Mouse (Mus musculus): ENCODE data around the gene Krt87. TPM values are rescaled to one million over a fixed set of nuclear protein-coding genes. Genes with fewer than 3 reads are reported as not detected.

Gene Krt87
- polyA plus RNA-seq, 1 experiment = 0.57 TPM

DNA sequence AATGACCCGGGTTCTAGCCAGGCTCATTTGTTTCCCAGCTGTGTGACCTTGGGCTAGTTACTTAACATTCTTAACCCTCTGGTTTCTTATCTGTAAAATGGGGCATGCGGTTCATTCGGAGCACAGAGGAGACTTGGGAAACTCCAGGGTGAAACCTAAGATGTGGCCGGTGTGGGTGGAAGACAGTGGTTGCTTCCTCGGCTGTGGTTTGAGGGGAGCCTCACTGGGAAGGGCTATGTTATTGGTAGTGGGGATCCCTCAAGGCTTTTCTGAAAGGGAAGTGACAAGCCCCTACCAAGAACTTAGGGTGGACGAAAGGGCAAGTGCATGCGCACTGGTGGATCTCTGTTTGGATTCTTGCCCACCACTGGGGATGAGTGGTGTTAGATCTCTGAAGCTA is 54.0 kb downstream of the Krt87 start:
- Histone ChIP-seq H3K27ac (ENCODE audit: control insufficient read depth, insufficient read depth, low read length) (no peak overlapping the region), H3K36me3 (ENCODE audit: control insufficient read depth, insufficient read depth, low read length) (no peaks in the 10 kb centered on the region), H3K27me3 (ENCODE audit: control insufficient read depth, insufficient read depth, low read length) (no peaks in the 10 kb centered on the region), H3K4me3 (ENCODE audit: control insufficient read depth, insufficient read depth, low read length) (no peak overlapping the region), H3K4me1 (replicated peaks; ENCODE audit: control insufficient read depth, insufficient read depth, low read length) (no peaks in the 10 kb centered on the region)
- no peak for TF ChIP-seq POLR2A (IDR thresholded peaks at IDR 0.05; ENCODE audit: control insufficient read depth, extremely low read depth, insufficient read depth, low read length, poor library complexity)
- no peak for TF ChIP-seq CTCF (IDR thresholded peaks at IDR 0.05; ENCODE audit: borderline replicate concordance, control insufficient read depth, extremely low read depth, insufficient read depth, low read length, poor library complexity)
- DNase-seq = no peak
- WGBS = 9% methylated on average over 7 of the region's 7 CpGs

DNA sequence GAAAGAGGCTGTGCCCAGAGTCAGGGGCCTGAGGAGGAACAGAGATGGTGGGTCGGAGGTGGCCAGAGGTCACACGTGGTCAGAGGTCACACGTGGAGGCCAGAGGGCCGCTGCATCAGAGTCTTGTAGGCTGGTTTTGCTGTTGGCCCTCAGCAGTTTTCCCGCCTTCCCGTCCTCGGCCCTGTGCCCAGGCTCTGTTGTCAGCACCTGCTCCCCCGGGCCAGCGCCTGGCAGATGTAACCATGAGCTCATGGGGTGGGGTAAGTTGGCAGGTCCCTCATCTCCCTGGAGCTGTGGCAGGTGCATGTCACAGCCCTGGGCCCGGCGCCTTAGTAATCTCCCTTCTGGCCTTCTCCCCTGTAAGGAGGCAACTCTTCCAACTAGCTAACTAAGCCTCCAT is 55.8 kb downstream of the Krt87 start:
- TF ChIP-seq CTCF (IDR thresholded peaks at IDR 0.05; ENCODE audit: borderline replicate concordance, control insufficient read depth, extremely low read depth, insufficient read depth, low read length, poor library complexity) = no peak
- no peak for TF ChIP-seq POLR2A (IDR thresholded peaks at IDR 0.05; ENCODE audit: control insufficient read depth, extremely low read depth, insufficient read depth, low read length, poor library complexity)
- Histone ChIP-seq H3K4me3 (ENCODE audit: control insufficient read depth, insufficient read depth, low read length) (no peak overlapping the region), H3K4me1 (replicated peaks; ENCODE audit: control insufficient read depth, insufficient read depth, low read length) (no peaks in the 10 kb centered on the region), H3K36me3 (ENCODE audit: control insufficient read depth, insufficient read depth, low read length) (no peaks in the 10 kb centered on the region), H3K27ac (ENCODE audit: control insufficient read depth, insufficient read depth, low read length) (no peak overlapping the region), H3K27me3 (ENCODE audit: control insufficient read depth, insufficient read depth, low read length) (no peaks in the 10 kb centered on the region)
- 89% methylated on average over 11 of the region's 11 CpGs for WGBS
- no peak for DNase-seq

DNA sequence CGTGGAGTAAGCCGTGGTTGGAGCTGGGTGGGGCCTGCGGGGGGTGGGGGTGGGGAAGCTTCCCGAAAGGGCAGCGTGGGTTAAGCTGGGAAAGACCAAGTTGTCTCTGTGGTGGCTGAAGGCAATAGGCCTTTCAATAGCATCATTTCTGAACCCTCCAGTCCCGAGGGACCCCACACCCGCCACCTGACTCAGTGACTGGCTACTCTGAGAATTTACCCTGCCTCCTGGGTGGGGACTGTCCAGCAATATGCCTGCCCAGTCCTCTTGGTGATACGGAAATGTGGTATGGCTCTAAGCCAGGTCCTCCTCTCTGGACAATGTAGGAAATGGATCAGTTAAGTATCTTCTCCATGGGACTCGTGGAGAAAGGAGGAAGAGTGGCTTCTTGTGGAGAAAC is 56.8 kb downstream of the Krt87 start:
- no peaks in the 10 kb centered on the region for H3K36me3 ChIP-seq (ENCODE audit: control insufficient read depth, insufficient read depth, low read length)
- H3K27me3 ChIP-seq (ENCODE audit: control insufficient read depth, insufficient read depth, low read length) = no peaks in the 10 kb centered on the region
- no peak overlapping the region for H3K4me3 ChIP-seq (ENCODE audit: control insufficient read depth, insufficient read depth, low read length)
- no peak overlapping the region for H3K27ac ChIP-seq (ENCODE audit: control insufficient read depth, insufficient read depth, low read length)
- TF ChIP-seq CTCF (IDR thresholded peaks at IDR 0.05; ENCODE audit: borderline replicate concordance, control insufficient read depth, extremely low read depth, insufficient read depth, low read length, poor library complexity) (no peak), POLR2A (IDR thresholded peaks at IDR 0.05; ENCODE audit: control insufficient read depth, extremely low read depth, insufficient read depth, low read length, poor library complexity) (no peak)
- WGBS = 76% methylated on average over 9 of the region's 9 CpGs
- no peaks in the 10 kb centered on the region for H3K4me1 ChIP-seq (replicated peaks; ENCODE audit: control insufficient read depth, insufficient read depth, low read length)
- DNase-seq = no peak

Other genes starting within 250 kb of the Krt87 start
- gene Grasp, start 214.6 kb downstream of the Krt87 start, polyA plus RNA-seq (2012; rRNA removed) = 10.2 and 15.4 TPM in 2 replicates
- 164 TPM in 2 replicates for gene Nr4a1, start 184.5 kb downstream of the Krt87 start, polyA plus RNA-seq (2012; rRNA removed)
- gene Atg101, start 154.5 kb downstream of the Krt87 start, polyA plus RNA-seq (2012; rRNA removed) = 68.5 and 75.2 TPM in 2 replicates
- gene 6030408B16Rik, start 145.6 kb downstream of the Krt87 start, polyA plus RNA-seq (2012; rRNA removed) = 0.55 and 0.88 TPM in 2 replicates
- gene Krt80, start 68.6 kb downstream of the Krt87 start, polyA plus RNA-seq (2012; rRNA removed) = 3.1 and 3.8 TPM in 2 replicates
- gene Krt7, start 27.8 kb downstream of the Krt87 start, polyA plus RNA-seq (2012; rRNA removed) = 20.8 and 28.3 TPM in 2 replicates
- not detected in 2 replicates for gene Krt88, start 8.9 kb upstream of the Krt87 start, polyA plus RNA-seq (2012; rRNA removed)
- 0.56 and 0.66 TPM in 2 replicates for gene Krt81, start 24.9 kb upstream of the Krt87 start, polyA plus RNA-seq (2012; rRNA removed)
- 0.18 and 0.35 TPM in 2 replicates for gene Krt86, start 34.7 kb upstream of the Krt87 start, polyA plus RNA-seq (2012; rRNA removed)
- 0.92 and 1.8 TPM in 2 replicates for gene Krt83, start 52.7 kb upstream of the Krt87 start, polyA plus RNA-seq (2012; rRNA removed)
- gene Gm49425, start 78.5 kb upstream of the Krt87 start, polyA plus RNA-seq (2012; rRNA removed) = 0.17 and 0.24 TPM in 2 replicates
- gene Krt84, start 94.0 kb upstream of the Krt87 start, polyA plus RNA-seq (2012; rRNA removed) = 2.2 and 2.9 TPM in 2 replicates
- 0.05 and 0.13 TPM in 2 replicates for gene Krt82, start 111.9 kb upstream of the Krt87 start, polyA plus RNA-seq (2012; rRNA removed)
- gene Krt90, start 124.1 kb upstream of the Krt87 start, polyA plus RNA-seq (2012; rRNA removed) = 0.09 and 0.16 TPM in 2 replicates
- 0.49 and 0.82 TPM in 2 replicates for gene Krt75, start 135.1 kb upstream of the Krt87 start, polyA plus RNA-seq (2012; rRNA removed)
- gene Gm5414, start 189.4 kb upstream of the Krt87 start, polyA plus RNA-seq (2012; rRNA removed) = not detected in 2 replicates
- not detected in 2 replicates for gene Gm5478, start 208.6 kb upstream of the Krt87 start, polyA plus RNA-seq (2012; rRNA removed)
- 0.68 and 1.1 TPM in 2 replicates for gene Krt6b, start 241.5 kb upstream of the Krt87 start, polyA plus RNA-seq (2012; rRNA removed)